Mouse (Mus musculus) lung, adult 2 months (tissue): ENCODE measurements around the gene Zfp1.

Experiments
- CTCF ChIP-seq: fragments of 200-500 bp; IDR thresholded peaks from 2 replicates; pipeline ENCODE4 v1.5.1; 2011; ENCODE audit warnings: mild to moderate bottlenecking, low read length, control low read depth; ENCODE audit not compliant: insufficient read depth
- POLR2A ChIP-seq: fragments of 200-500 bp; IDR thresholded peaks from 2 replicates; pipeline ENCODE4 v1.6.1; 2011; ENCODE audit warnings: low read depth, mild to moderate bottlenecking, control low read depth, low read length, borderline replicate concordance; ENCODE audit errors: extremely low read depth

GRCm38 (mm10) chr8:111708265-111708664 is 65.1 kb downstream of the Zfp1 start:
- TF ChIP-seq CTCF, result no peak
- no peak for TF ChIP-seq POLR2A
